ENCODE assay signal across 9 mouse cellular contexts in the genomic region with DNA sequence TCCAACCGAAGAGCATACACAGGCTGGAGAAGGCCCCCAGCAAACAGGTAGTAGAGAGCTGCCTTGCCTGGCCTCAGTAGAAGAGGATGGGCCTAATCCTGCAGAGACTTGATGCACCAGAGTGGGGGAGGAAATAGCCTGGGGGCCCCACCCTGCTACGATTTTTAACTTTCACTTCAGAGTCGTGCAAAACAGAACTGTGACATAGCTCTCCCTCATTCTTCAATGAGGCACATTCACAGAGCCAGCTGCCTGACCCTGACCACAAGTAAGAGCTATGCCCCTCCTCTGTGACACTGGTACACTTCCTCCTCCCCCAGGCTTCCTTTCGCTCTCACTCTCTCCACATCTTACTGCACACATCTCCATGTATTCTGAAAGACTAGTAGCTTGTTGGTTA. TPM values are rescaled to one million over a fixed set of nuclear protein-coding genes. Genes with fewer than 3 reads are reported as not detected.
DNase-seq lines count a peak whose midpoint lies in the region; ATAC-seq lines count a peak whose summit lies in the region.
"Had no signal": no experiment of that assay in that cellular context is flagged by ENCODE, and none has a peak within 500 bp of the region (broad histone marks: within the 10 kb centered on the region; RNA-seq: fewer than 3 reads in every experiment).

No protein-coding gene starts in this region.

- no peak overlapping the region for H3K4me3 ChIP-seq in embryonic facial prominence, embryonic 13.5 days
- H3K4me3 ChIP-seq in embryonic facial prominence, embryonic 10.5 days, result no peak overlapping the region
- H3K4me3 ChIP-seq in liver, embryonic 13.5 days (replicated peaks), result no peak overlapping the region
- H3K4me3 ChIP-seq in midbrain, embryonic 16.5 days (ENCODE audit: low read depth, low read length), result no peak overlapping the region
- H3K4me3 ChIP-seq in neural tube, embryonic 15.5 days (replicated peaks), result no peak overlapping the region

- DNase-seq in embryonic facial prominence, embryonic 10.5 days (ENCODE audit: low spot score), result no peak
- peak; percentile 20 for DNase-seq in Muller cell, postnatal 12 days (ENCODE audit: inconsistent ontology term)
- no peak for DNase-seq in liver, embryonic 13.5 days
- DNase-seq in splenic B cell, adult 2 months (ENCODE audit: low read depth, low spot score), result peak; percentile 63
- DNase-seq in cerebellum, adult 8-10 months, result no peak
- DNase-seq: kidney, adult 11 months had no signal

- 0 out of 2 replicates have a peak overlapping the region, but pooled peaks have one; percentile 21 for H3K9ac ChIP-seq in embryonic facial prominence, embryonic 13.5 days
- no peak overlapping the region for H3K9ac ChIP-seq in liver, embryonic 13.5 days
- no peak overlapping the region for H3K9ac ChIP-seq in midbrain, embryonic 16.5 days (ENCODE audit: low read depth, low read length)
- no peak overlapping the region for H3K9ac ChIP-seq in neural tube, embryonic 15.5 days (replicated peaks)

- H3K27me3 ChIP-seq in embryonic facial prominence, embryonic 13.5 days, result no peaks in the 10 kb centered on the region
- no peaks in the 10 kb centered on the region for H3K27me3 ChIP-seq in embryonic facial prominence, embryonic 10.5 days (replicated peaks; ENCODE audit: low read depth, poor library complexity, severe bottlenecking)
- H3K27me3 ChIP-seq in liver, embryonic 13.5 days, result no peaks in the 10 kb centered on the region
- no peaks in the 10 kb centered on the region for H3K27me3 ChIP-seq in splenic B cell, adult 2 months (ENCODE audit: control insufficient read depth, insufficient read depth, low read length, poor library complexity, severe bottlenecking)
- no peaks in the 10 kb centered on the region for H3K27me3 ChIP-seq in midbrain, embryonic 16.5 days (ENCODE audit: control insufficient read depth, insufficient read depth, low read depth, low read length)
- no peaks in the 10 kb centered on the region for H3K27me3 ChIP-seq in neural tube, embryonic 15.5 days (replicated peaks)

- no peaks in the 10 kb centered on the region for H3K36me3 ChIP-seq in embryonic facial prominence, embryonic 13.5 days
- H3K36me3 ChIP-seq in embryonic facial prominence, embryonic 10.5 days (replicated peaks), result peaks cover 3% of the 10 kb centered on the region; the same call in 1 of the 2 replicates
- peaks cover 4% of the 10 kb centered on the region; the same call in 1 of the 2 replicates for H3K36me3 ChIP-seq in liver, embryonic 13.5 days
- no peaks in the 10 kb centered on the region for H3K36me3 ChIP-seq in splenic B cell, adult 2 months (ENCODE audit: control insufficient read depth, insufficient read depth, low read length, poor library complexity, severe bottlenecking)
- H3K36me3 ChIP-seq in midbrain, embryonic 16.5 days (ENCODE audit: control insufficient read depth, insufficient read depth, low read length), result no peaks in the 10 kb centered on the region
- H3K36me3 ChIP-seq in neural tube, embryonic 15.5 days, result no peaks in the 10 kb centered on the region

- no peak overlapping the region for H3K4me2 ChIP-seq in embryonic facial prominence, embryonic 13.5 days
- H3K4me2 ChIP-seq in liver, embryonic 13.5 days, result peak overlapping the region; percentile 9; the same call in 1 of the 2 replicates
- H3K4me2 ChIP-seq in midbrain, embryonic 16.5 days (ENCODE audit: low read length), result no peak overlapping the region
- H3K4me2 ChIP-seq in neural tube, embryonic 15.5 days, result no peak overlapping the region

- peak overlapping the region; percentile 23; the same call in 1 of the 2 replicates for H3K27ac ChIP-seq in embryonic facial prominence, embryonic 13.5 days
- no peak overlapping the region for H3K27ac ChIP-seq in embryonic facial prominence, embryonic 10.5 days (replicated peaks)
- no peak overlapping the region for H3K27ac ChIP-seq in liver, embryonic 13.5 days
- no peak overlapping the region for H3K27ac ChIP-seq in midbrain, embryonic 16.5 days (ENCODE audit: low read length)
- H3K27ac ChIP-seq in neural tube, embryonic 15.5 days (replicated peaks), result no peak overlapping the region

- peaks cover 39% of the 10 kb centered on the region for H3K4me1 ChIP-seq in embryonic facial prominence, embryonic 13.5 days
- H3K4me1 ChIP-seq in embryonic facial prominence, embryonic 10.5 days, result peaks cover 23% of the 10 kb centered on the region
- peaks cover 37% of the 10 kb centered on the region for H3K4me1 ChIP-seq in liver, embryonic 13.5 days (replicated peaks)
- H3K4me1 ChIP-seq in midbrain, embryonic 16.5 days (ENCODE audit: control insufficient read depth, insufficient read depth, low read length), result no peaks in the 10 kb centered on the region
- H3K4me1 ChIP-seq in neural tube, embryonic 15.5 days, result no peaks in the 10 kb centered on the region

- H3K9me3 ChIP-seq in embryonic facial prominence, embryonic 13.5 days, result no peaks in the 10 kb centered on the region
- H3K9me3 ChIP-seq in embryonic facial prominence, embryonic 10.5 days, result no peaks in the 10 kb centered on the region
- H3K9me3 ChIP-seq in liver, embryonic 13.5 days (replicated peaks), result no peaks in the 10 kb centered on the region
- no peaks in the 10 kb centered on the region for H3K9me3 ChIP-seq in midbrain, embryonic 16.5 days (replicated peaks; ENCODE audit: control insufficient read depth, low read length, poor library complexity, severe bottlenecking)
- no peaks in the 10 kb centered on the region for H3K9me3 ChIP-seq in neural tube, embryonic 15.5 days (replicated peaks)

- ATAC-seq in embryonic facial prominence, embryonic 13.5 days (ENCODE audit: insufficient number of reproducible peaks, insufficient read depth, low FRiP score, low TSS enrichment, low read depth), result no peak
- ATAC-seq in liver, embryonic 13.5 days (ENCODE audit: low read depth), result no peak
- no peak for ATAC-seq in midbrain, embryonic 16.5 days
- no peak for ATAC-seq in neural tube, embryonic 15.5 days (ENCODE audit: low FRiP score)

- 34% methylated on average over 4 of the region's 4 CpGs for WGBS in embryonic facial prominence, embryonic 13.5 days
- WGBS in embryonic facial prominence, embryonic 10.5 days, result 53% methylated on average over 4 of the region's 4 CpGs
- 32% methylated on average over 4 of the region's 4 CpGs for WGBS in liver, embryonic 13.5 days (ENCODE audit: insufficient replicate concordance)
- WGBS in midbrain, embryonic 16.5 days, result 86% methylated on average over 4 of the region's 4 CpGs
- WGBS in neural tube, embryonic 15.5 days, result 81% methylated on average over 4 of the region's 4 CpGs

RNA-seq across cellular contexts. Expression of a gene that starts 14.2 kb away (rescaled TPM):
- 128 and 154 TPM in 2 replicates for polyA plus RNA-seq in embryonic facial prominence, embryonic 13.5 days (2015; fragmentation: Nextera tagmentation; extraction: Ambion mirVana)
- polyA plus RNA-seq in embryonic facial prominence, embryonic 10.5 days (2016; fragmentation: Nextera tagmentation; extraction: Ambion mirVana), result 122 and 133 TPM in 2 replicates
- 75.4 and 89.0 TPM in 2 replicates for polyA plus RNA-seq in liver, embryonic 13.5 days (2015; fragmentation: Nextera tagmentation; extraction: Ambion mirVana)
- polyA plus RNA-seq in midbrain, embryonic 16.5 days (2015; fragmentation: Nextera tagmentation; extraction: Ambion mirVana), result 5.0 and 8.4 TPM in 2 replicates
- 12.8 and 117 TPM in 2 replicates for polyA plus RNA-seq in neural tube, embryonic 15.5 days (2015; fragmentation: Nextera tagmentation; extraction: Ambion mirVana)

Comparison
In these comparisons a context has a peak if more than half of its experiments do, and no peak if none do; other contexts are left out.
1. DNase-seq: peak in Muller cell, postnatal 12 days (single experiment) and splenic B cell, adult 2 months (single experiment); none in embryonic facial prominence, embryonic 10.5 days (single experiment), liver, embryonic 13.5 days (single experiment) and cerebellum, adult 8-10 months (single experiment).